Mouse (Mus musculus) stomach, postnatal 0 days (tissue): ENCODE measurements at regions not wholly inside any gene's neighbourhood (a gene's known extent, or its start where the extent isn't known, plus 50 kb on each side); places are given as distances from the start of the nearest gene placed in this dataset.

Experiments
- ATAC-seq: fragments of 200-750 bp; cut with Nextera tagmentation; 2 replicates; pipeline ENCODE4 v1.8.0; 2017; ENCODE audit not compliant: low FRiP score, low TSS enrichment
- DNase-seq: peaks from one replicate; pipeline ENCODE4 v3.0.0-alpha.2; 2016; ENCODE audit warnings: low spot score
- H3K27ac ChIP-seq: fragments of 300-500 bp; sonication (generic); replicated peaks from 2 replicates; pipeline ENCODE4 v1.5.1; 2014; ENCODE audit warnings: mild to moderate bottlenecking, control low read depth
- H3K27me3 ChIP-seq: fragments of 300-500 bp; sonication (generic); 2 replicates; pipeline ENCODE4 v1.6.1; 2014; ENCODE audit warnings: low read length; ENCODE audit not compliant: control insufficient read depth, insufficient read depth
- H3K36me3 ChIP-seq: fragments of 300-500 bp; sonication (generic); 2 replicates; pipeline ENCODE4 v1.6.1; 2014; ENCODE audit warnings: low read length, mixed read lengths; ENCODE audit not compliant: control insufficient read depth, insufficient read depth
- H3K4me1 ChIP-seq: fragments of 300-500 bp; sonication (generic); replicated peaks from 2 replicates; pipeline ENCODE4 v1.6.1; 2014; ENCODE audit warnings: antibody characterized with exemption; ENCODE audit not compliant: control insufficient read depth, insufficient read depth
- H3K4me2 ChIP-seq: fragments of 300-500 bp; sonication (generic); replicated peaks from 2 replicates; pipeline ENCODE4 v1.6.1; 2014; ENCODE audit warnings: low read depth, mild to moderate bottlenecking, control low read depth, moderate library complexity
- H3K4me3 ChIP-seq: fragments of 300-500 bp; sonication (generic); 2 replicates; pipeline ENCODE4 v1.5.1; 2014; ENCODE audit warnings: low read depth, low read length, control low read depth
- H3K9ac ChIP-seq: fragments of 300-500 bp; sonication (generic); 2 replicates; pipeline ENCODE4 v1.6.1; 2014; ENCODE audit warnings: mild to moderate bottlenecking, low read length, control low read depth, mixed read lengths
- H3K9me3 ChIP-seq: fragments of 300-500 bp; sonication (generic); 2 replicates; pipeline ENCODE4 v1.6.1; 2016; ENCODE audit warnings: low read length; ENCODE audit not compliant: control insufficient read depth
- CTCF ChIP-seq: IDR thresholded peaks from 2 replicates; pipeline ENCODE4 v1.5.1; 2016; ENCODE audit warnings: antibody characterized with exemption, low read depth, mild to moderate bottlenecking, moderate library complexity
- EP300 ChIP-seq: optimal IDR thresholded peaks from 2 replicates; pipeline ENCODE3; 2016; ENCODE audit warnings: antibody characterized with exemption
- WGBS: fragments of 180-500 bp; shearing (Covaris S2); extraction: QIAGEN DNeasy Blood & Tissue Kit; methylation state at CpG from one replicate; pipeline ENCODE4 v1.1.7; 2014; 5-methylcytosine and 5-hydroxymethylcytosine counted together

DNA sequence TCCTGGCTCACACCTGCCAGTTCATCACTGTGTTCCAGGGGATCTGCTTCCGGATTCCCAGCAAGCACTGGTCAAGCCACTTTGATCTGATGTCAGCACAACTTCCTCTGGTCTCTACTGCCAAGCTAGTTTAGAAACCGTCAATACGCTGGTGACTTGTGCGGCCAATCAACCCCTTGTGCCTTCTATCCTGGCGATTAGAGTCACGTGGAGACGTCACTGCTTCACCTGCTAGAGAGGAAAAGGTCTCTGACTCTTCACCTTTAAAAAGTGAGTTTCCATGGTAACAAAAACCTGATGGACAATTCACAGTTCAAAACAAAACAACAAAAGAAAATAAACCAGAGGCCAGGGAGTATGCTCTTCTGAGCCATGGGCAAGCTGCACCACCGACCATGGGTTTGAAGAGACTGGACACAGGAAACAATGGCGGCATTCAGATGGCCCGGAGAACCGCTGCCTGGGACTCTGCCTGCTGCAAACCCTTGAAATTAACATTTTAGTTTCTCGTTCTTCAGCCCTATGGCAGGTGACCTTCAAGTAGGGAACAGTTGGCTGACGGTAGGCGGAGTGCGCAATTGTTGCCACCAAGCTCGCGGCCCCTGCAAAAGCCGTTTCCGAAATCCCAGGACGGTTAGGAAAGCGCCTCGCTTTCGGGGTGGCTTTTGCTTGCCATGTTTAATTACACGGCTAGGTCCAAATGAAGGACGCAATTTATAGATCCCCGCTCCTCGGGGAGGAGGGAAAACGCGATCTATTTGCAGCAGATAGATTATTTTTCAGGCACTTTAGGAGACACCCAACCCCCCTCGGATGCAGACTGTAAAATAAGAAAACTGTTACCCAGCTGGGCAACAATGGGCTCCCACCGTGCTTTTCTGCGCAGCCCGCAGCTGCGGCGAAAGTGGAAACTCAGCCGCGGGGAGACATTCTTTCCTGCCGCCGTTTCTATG lies 82.6 kb downstream of the Sox1 start:
- 13% methylated on average over 39 of the region's 39 CpGs for WGBS
- no peak overlapping the region for H3K9ac ChIP-seq
- H3K36me3 ChIP-seq: no peaks in the 10 kb centered on the region
- H3K4me2 ChIP-seq: peak overlapping the region; percentile 9
- H3K9me3 ChIP-seq: no peaks in the 10 kb centered on the region
- ATAC-seq (no peak), DNase-seq (peak; percentile 16)
- H3K27me3 ChIP-seq: peaks cover 2% of the 10 kb centered on the region; the same call in 1 of the 2 replicates
- no peaks in the 10 kb centered on the region for H3K4me1 ChIP-seq
- no peak for TF ChIP-seq CTCF
- TF ChIP-seq EP300: no peak
- H3K4me3 ChIP-seq: peak overlapping the region; percentile 17; the same call in 1 of the 2 replicates
- H3K27ac ChIP-seq: no peak overlapping the region

DNA sequence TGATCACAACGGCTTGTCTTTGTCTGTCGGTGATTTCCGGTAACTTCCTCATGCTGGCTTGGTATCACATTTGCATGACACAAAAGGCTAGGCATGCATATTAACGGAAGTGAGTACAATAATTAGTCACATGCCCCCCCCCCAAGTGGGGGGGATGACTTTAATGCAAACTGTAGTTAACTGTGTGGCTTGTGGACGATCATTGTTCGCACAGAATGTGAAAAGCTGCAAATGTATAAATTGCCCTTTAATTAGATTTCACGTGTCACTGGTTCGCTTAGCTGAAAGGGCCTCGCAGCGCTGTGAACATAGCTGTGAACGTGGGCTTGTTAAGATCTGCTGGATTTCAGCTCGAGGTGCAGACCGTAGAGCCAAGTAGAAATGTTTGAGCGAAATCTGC lies 86.8 kb downstream of the Sox1 start:
- Histone ChIP-seq H3K4me3 (no peak overlapping the region), H3K9me3 (no peaks in the 10 kb centered on the region), H3K27ac (no peak overlapping the region), H3K4me2 (no peak overlapping the region), H3K9ac (no peak overlapping the region), H3K36me3 (no peaks in the 10 kb centered on the region), H3K27me3 (peaks cover 2% of the 10 kb centered on the region; the same call in 1 of the 2 replicates), H3K4me1 (no peaks in the 10 kb centered on the region)
- ATAC-seq (no peak), DNase-seq (no peak)
- TF ChIP-seq EP300 (no peak), CTCF (no peak)
- WGBS: 86% methylated on average over 14 of the region's 14 CpGs

DNA sequence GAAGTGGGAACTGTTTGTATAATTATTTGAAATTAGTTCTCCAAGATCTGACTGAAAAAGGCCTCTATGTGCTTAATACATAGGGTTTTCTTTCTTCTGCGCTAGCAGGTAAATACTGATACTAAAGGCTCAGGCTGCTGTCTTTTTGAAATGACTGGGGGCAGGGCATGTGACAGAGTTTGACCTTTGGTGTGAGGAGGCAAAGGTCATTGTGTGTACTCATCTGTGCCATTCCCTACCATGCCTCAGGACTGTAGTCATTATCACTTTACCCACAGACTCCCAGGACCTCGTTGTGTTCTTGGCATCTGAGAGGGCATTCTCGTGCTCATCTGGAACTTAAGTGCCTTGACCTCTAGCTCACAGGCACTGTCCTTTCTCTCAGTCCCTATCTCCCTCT lies 88.5 kb downstream of the Sox1 start:
- H3K36me3 ChIP-seq: no peaks in the 10 kb centered on the region
- no peak overlapping the region for H3K27ac ChIP-seq
- TF ChIP-seq EP300 (no peak), CTCF (no peak)
- H3K4me1 ChIP-seq: no peaks in the 10 kb centered on the region
- H3K4me2 ChIP-seq: no peak overlapping the region
- WGBS: 64% methylated on average over 3 of the region's 3 CpGs
- H3K27me3 ChIP-seq: peaks cover 2% of the 10 kb centered on the region; the same call in 1 of the 2 replicates
- H3K4me3 ChIP-seq: no peak overlapping the region
- ATAC-seq (no peak), DNase-seq (no peak)
- no peaks in the 10 kb centered on the region for H3K9me3 ChIP-seq
- H3K9ac ChIP-seq: no peak overlapping the region

DNA sequence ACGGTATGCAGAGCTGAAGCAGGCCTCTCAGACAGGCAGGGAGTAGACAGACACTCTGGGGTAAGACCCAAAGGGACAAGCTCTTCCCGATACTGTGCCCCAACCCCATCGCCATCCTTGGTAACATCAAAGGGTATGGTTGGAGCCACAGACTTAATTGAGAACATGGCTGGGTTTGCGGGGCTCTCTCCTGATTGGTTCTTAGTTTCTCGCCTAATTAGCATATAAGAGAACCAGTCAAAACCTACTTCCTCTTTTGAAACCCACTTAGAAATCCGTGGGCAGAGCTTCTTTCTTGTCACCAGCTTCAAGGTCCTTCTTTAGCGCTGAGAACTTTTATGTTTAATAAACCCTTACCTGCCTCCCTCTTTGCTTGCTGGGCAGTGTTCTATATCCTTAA lies 87.5 kb upstream of the Spaca7 start:
- H3K4me2 ChIP-seq: no peak overlapping the region
- no peak overlapping the region for H3K9ac ChIP-seq
- no peaks in the 10 kb centered on the region for H3K36me3 ChIP-seq
- ATAC-seq (no peak), DNase-seq (no peak)
- TF ChIP-seq CTCF (no peak), EP300 (no peak)
- no peak overlapping the region for H3K4me3 ChIP-seq
- H3K27me3 ChIP-seq: no peaks in the 10 kb centered on the region
- 84% methylated on average over 7 of the region's 7 CpGs for WGBS
- H3K27ac ChIP-seq: no peak overlapping the region
- no peaks in the 10 kb centered on the region for H3K9me3 ChIP-seq
- no peaks in the 10 kb centered on the region for H3K4me1 ChIP-seq

DNA sequence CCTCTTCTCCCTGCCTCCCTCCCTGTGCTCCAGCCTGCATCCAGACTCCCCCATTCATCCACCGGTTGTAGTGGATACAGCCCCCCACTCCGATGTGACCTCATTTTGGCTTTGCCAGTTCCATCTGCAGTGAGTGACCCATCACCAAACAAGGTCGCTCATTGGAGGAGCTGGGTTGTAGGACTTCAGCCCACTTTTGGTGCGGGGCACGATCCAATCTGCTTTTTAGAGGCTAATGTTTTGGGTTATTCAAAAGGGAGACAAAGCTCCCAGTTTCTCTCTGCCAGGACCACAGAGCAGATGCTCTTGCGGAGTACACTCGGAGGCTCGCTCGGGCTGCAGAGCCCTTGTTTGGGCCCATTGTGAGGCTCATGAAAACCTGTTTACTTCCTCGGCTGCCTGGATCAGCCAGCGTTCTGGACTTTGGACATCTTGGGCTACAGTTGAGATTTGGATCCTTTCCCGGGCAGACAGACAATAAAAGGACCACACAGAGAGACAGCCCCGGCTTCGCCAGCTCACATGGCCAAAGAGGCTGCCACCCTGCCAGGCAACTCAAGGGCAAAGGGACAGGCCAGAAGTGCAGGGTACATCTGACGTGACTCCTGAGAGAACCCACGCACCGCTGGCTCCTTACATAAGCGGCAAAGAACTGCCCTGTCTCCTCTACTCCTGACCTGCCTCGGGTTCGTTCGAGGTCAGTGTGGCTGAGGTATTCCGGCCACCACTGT lies 86.3 kb upstream of the Spaca7 start:
- peak; percentile 26 for DNase-seq
- H3K4me2 ChIP-seq: no peak overlapping the region
- H3K9me3 ChIP-seq: no peaks in the 10 kb centered on the region
- H3K4me1 ChIP-seq: no peaks in the 10 kb centered on the region
- no peak overlapping the region for H3K27ac ChIP-seq
- peak; percentile 49 for ATAC-seq
- no peak for TF ChIP-seq EP300
- TF ChIP-seq CTCF: no peak
- no peak overlapping the region for H3K9ac ChIP-seq
- no peaks in the 10 kb centered on the region for H3K27me3 ChIP-seq
- WGBS: 55% methylated on average over 22 of the region's 22 CpGs
- H3K4me3 ChIP-seq: no peak overlapping the region
- H3K36me3 ChIP-seq: no peaks in the 10 kb centered on the region

DNA sequence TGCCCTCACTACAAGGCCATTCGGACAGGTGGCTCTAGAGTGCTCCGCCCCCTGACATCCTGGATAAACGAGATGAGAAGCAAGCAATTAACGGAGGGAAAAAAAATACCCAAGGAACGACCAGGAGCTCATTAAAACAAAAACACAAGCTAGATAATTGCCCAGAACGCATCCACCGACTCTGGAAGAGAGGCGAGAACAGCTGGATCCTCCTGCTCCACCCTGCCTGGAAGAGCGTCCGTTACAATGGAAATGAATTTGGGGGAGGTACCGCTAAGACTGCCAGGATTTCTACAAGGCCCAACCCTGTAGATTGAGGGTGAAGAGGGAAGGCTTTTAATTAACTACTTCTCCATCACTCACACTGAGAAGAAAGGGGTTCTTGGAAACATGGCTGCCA lies 85.6 kb upstream of the Spaca7 start:
- no peak for TF ChIP-seq EP300
- TF ChIP-seq CTCF: no peak
- ATAC-seq: no peak
- no peaks in the 10 kb centered on the region for H3K9me3 ChIP-seq
- DNase-seq: no peak
- H3K9ac ChIP-seq: no peak overlapping the region
- H3K36me3 ChIP-seq: no peaks in the 10 kb centered on the region
- H3K27ac ChIP-seq: no peak overlapping the region
- no peak overlapping the region for H3K4me3 ChIP-seq
- no peaks in the 10 kb centered on the region for H3K4me1 ChIP-seq
- 40% methylated on average over 11 of the region's 11 CpGs for WGBS
- H3K27me3 ChIP-seq: no peaks in the 10 kb centered on the region
- no peak overlapping the region for H3K4me2 ChIP-seq
